Mouse (Mus musculus): ENCODE data around the gene Th. TPM values are rescaled to one million over a fixed set of nuclear protein-coding genes. Genes with fewer than 3 reads are reported as not detected.

Gene Th
- under 1 TPM in 1 of 2 experiments, not detected in 1; 0.33 TPM for total RNA-seq (2021)
- long read RNA-seq, experiment 1: 0 reads
- long read RNA-seq, experiment 2: 0 reads

DNA sequence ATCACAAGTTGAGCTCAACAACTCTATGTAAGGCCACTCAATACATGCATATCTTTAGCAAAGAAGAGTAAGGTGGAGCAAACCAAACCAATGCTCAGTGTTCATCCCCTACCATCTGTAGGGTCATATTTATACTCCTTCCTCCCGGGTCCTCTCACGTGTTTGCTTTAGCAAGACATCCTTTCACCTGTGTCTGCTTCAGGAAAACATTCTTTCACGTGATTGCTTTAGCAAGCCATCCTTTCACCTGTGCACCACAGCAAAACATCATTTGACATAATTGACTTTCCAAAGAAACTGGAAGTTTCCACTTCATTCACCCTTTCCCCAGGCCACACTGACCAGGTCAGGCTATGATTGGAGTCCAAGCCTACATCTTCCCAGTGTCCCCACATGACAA lies at the start of gene Th:
Gene Th, minus strand, starts transcription at position 101 of the 400 bp plus-strand sequence.
- no peak within 1 kb of the TSS for H3K27ac ChIP-seq
- no peak for DNase-seq

GRCm38 (mm10) chr7:142968809-142969511 lies 38.0 kb upstream of the Th start, which contains the start of gene Ascl2:
TSS of gene Ascl2 (minus strand) at chr7:142969264.
- DNase-seq: peak; percentile 25
- no peak for TF ChIP-seq CTCF (IDR thresholded peaks at IDR 0.05)
- Histone ChIP-seq H3K4me3 (peak within 1 kb of the TSS; percentile 68), H3K27ac (no peak within 1 kb of the TSS)
- intact Hi-C loops (cut with DNase I): no loop called here

More for the DNA sequence above, at the start of gene Th:
- intact Hi-C loops (cut with DNase I): no loop called here
- no peak for TF ChIP-seq CTCF (IDR thresholded peaks at IDR 0.05)
- H3K4me3 ChIP-seq: no peak within 1 kb of the TSS

- peak; percentile 25 for DNase-seq
- intact Hi-C loops (cut with DNase I): no loop called here
- Histone ChIP-seq H3K4me3 (peak overlapping the region; percentile 68), H3K27ac (no peak overlapping the region)
- no peak for TF ChIP-seq CTCF (IDR thresholded peaks at IDR 0.05)
Measured at GRCm38 (mm10) chr7:142967884-142968808, 37.2 kb upstream of the Th start.

- DNase-seq: peak; percentile 44
- TF ChIP-seq CTCF (IDR thresholded peaks at IDR 0.05): no peak
- H3K27ac ChIP-seq: no peak overlapping the region
- intact Hi-C loops (cut with DNase I): no loop called here
- H3K4me3 ChIP-seq: peak overlapping the region; percentile 68
Measured at GRCm38 (mm10) chr7:142967414-142967883, 36.5 kb upstream of the Th start.

GRCm38 (mm10) chr7:142959752-142960151 lies 28.8 kb upstream of the Th start:
- DNase-seq: no peak
- no peak for TF ChIP-seq CTCF (IDR thresholded peaks at IDR 0.05)
- H3K27ac ChIP-seq: no peak overlapping the region
- no peak overlapping the region for H3K4me3 ChIP-seq
- intact Hi-C loops (cut with DNase I): no loop called here

GRCm38 (mm10) chr7:142958817-142959216 lies 27.9 kb upstream of the Th start:
- intact Hi-C loops (cut with DNase I): no loop called here
- TF ChIP-seq CTCF (IDR thresholded peaks at IDR 0.05): no peak
- Histone ChIP-seq H3K4me3 (no peak overlapping the region), H3K27ac (no peak overlapping the region)
- DNase-seq: no peak

DNA sequence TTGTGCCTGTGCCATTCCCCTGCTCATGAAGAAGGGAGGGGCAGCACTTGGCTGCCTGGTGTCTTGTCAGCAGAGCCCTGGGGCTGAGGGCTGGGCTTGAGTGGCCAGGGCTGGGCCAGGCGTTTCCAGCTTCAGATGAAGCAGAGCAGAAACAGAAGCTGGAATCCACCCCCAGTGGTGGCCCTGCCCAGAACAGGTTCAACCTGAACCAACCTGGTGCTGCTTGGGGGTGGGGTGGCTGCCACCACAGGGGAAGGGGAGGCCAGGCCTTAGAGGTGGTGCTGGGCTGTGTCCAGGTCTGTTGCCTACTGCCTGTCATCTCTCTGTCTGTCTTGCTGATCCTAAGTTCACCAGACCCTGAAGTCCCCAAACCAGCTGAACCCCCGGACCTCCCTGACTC lies 25.1 kb upstream of the Th start:
- no peak overlapping the region for H3K4me3 ChIP-seq
- DNase-seq: no peak
- intact Hi-C loops (cut with DNase I): no loop called here
- no peak overlapping the region for H3K27ac ChIP-seq
- no peak for TF ChIP-seq CTCF (IDR thresholded peaks at IDR 0.05)

DNA sequence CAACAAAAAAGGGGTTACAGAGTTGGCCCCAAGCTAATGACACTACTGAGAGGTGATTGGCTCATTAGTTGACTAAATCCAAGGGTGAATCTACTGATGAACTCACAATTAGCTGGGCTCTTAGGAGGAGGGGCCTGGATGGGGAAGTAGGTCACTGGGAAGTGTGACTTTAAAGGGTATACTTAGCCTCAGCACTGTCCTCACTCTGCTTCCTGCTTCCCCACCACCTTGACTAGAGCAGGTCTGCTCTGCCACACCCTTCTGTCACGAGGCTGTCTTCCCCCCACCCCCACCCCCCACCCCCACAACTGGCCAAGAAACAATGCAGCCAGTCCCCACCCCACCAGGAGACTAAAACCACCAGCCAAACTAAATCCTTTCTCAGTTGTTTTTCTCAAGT lies 18.6 kb upstream of the Th start:
- intact Hi-C loops (cut with DNase I): no loop called here
- no peak for TF ChIP-seq CTCF (IDR thresholded peaks at IDR 0.05)
- no peak overlapping the region for H3K27ac ChIP-seq
- no peak overlapping the region for H3K4me3 ChIP-seq
- DNase-seq: no peak

GRCm38 (mm10) chr7:142937631-142938030 lies 6.7 kb upstream of the Th start:
- no peak for DNase-seq
- no peak for TF ChIP-seq CTCF (IDR thresholded peaks at IDR 0.05)
- intact Hi-C loops (cut with DNase I): no loop called here

GRCm38 (mm10) chr7:142935708-142936107 lies 4.8 kb upstream of the Th start:
- intact Hi-C loops (cut with DNase I): no loop called here
- Histone ChIP-seq H3K27ac (no peak overlapping the region), H3K4me3 (no peak overlapping the region)
- TF ChIP-seq CTCF (IDR thresholded peaks at IDR 0.05): no peak
- DNase-seq: no peak

More at GRCm38 (mm10) chr7:142937631-142938030, 6.7 kb upstream of the Th start:
- Histone ChIP-seq H3K27ac (no peak overlapping the region), H3K4me3 (no peak overlapping the region)

DNA sequence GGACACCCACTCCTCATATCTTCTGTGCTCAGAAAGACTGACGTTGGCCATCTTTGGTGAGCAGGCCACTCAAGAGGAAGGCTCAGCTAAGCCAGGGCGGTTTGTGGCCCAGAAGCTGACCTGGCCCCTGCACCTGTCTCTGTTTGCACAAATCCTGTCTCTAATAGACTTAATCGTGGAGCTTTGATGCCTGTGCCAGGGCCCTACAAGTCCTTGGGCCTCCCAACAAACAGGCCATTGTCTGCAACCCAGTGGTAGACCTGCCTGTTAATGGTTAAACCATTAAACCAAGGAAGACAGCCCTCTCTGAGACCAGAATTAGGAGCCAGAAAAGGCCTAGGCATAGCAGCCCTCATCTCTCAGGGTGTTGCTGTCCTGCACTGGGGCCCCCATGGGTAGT lies 1.5 kb upstream of the Th start:
- Histone ChIP-seq H3K4me3 (no peak overlapping the region), H3K27ac (no peak overlapping the region)
- TF ChIP-seq CTCF (IDR thresholded peaks at IDR 0.05): no peak
- DNase-seq: no peak
- intact Hi-C loops (cut with DNase I): no loop called here

- intact Hi-C loops (cut with DNase I): no loop called here
- DNase-seq: no peak
- Histone ChIP-seq H3K4me3 (no peak overlapping the region), H3K27ac (no peak overlapping the region)
- no peak for TF ChIP-seq CTCF (IDR thresholded peaks at IDR 0.05)
Measured at GRCm38 (mm10) chr7:142929516-142929915, 1.4 kb downstream of the Th start.

DNA sequence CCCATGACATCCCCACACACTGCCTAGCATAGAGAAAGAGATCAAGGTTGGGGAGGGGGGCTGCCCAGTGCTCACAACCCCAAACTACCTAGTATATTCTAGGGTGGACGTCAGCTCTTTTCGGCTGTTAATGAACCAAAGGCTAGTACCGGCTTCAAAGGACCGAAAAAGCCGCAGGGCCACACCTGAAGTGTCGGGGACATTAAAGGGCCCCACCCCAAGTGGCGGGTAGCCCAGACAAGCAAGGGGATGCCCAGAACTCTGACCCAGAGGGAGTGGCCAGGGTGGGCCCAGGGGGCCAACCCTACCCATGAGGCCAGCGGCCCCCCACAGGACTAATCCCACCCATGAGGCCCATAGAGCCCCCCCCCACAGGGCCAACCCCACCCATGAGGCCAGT lies 3.6 kb downstream of the Th start:
- no peak overlapping the region for H3K4me3 ChIP-seq
- no peak for DNase-seq
- intact Hi-C loops (cut with DNase I): no loop called here
- TF ChIP-seq CTCF (IDR thresholded peaks at IDR 0.05): no peak
- H3K27ac ChIP-seq: no peak overlapping the region
